In genomic region chr6:134764441-134765061, GRCm38 (mm10) we compare ENCODE assay signal across 14 mouse cellular contexts. TPM values are rescaled to one million over a fixed set of nuclear protein-coding genes. Genes with fewer than 3 reads are reported as not detected.
DNase-seq lines count a peak whose midpoint lies in the region; ATAC-seq and TF ChIP-seq lines count a peak whose summit lies in the region.
"Had no signal": no experiment of that assay in that cellular context is flagged by ENCODE, and none has a peak within 500 bp of the region (broad histone marks: within the 10 kb centered on the region; RNA-seq: fewer than 3 reads in every experiment).

No protein-coding gene starts in this region.

- H3K4me1 ChIP-seq in kidney, postnatal 0 days (replicated peaks; ENCODE audit: insufficient read depth, low read length): no peaks in the 10 kb centered on the region
- H3K4me1 ChIP-seq in limb, embryonic 10.5 days: 0 out of 2 replicates have a peak, but pooled peaks cover 2% of the 10 kb centered on the region
- H3K4me1 ChIP-seq: limb, embryonic 13.5 days had no signal

- no peaks in the 10 kb centered on the region for H3K36me3 ChIP-seq in kidney, postnatal 0 days (ENCODE audit: insufficient read depth, low read length)
- no peaks in the 10 kb centered on the region for H3K36me3 ChIP-seq in limb, embryonic 10.5 days
- H3K36me3 ChIP-seq: hindbrain, embryonic 12.5 days; limb, embryonic 13.5 days had no signal

- intact Hi-C loops in gastrocnemius, adult 2 months (cut with DNase I): loop anchor here (5.0 kb wide), 1 partner anchor 47 kb away; no protein-coding TSS in a partner anchor

- no peaks in the 10 kb centered on the region for H3K27me3 ChIP-seq in kidney, postnatal 0 days (ENCODE audit: insufficient read depth, low read length)
- H3K27me3 ChIP-seq in limb, embryonic 10.5 days (ENCODE audit: low read depth, poor library complexity, severe bottlenecking): no peaks in the 10 kb centered on the region
- H3K27me3 ChIP-seq: hindbrain, embryonic 12.5 days; limb, embryonic 13.5 days; megakaryocyte, embryonic 14.5 days had no signal

- H3K9me3 ChIP-seq in kidney, postnatal 0 days (replicated peaks; ENCODE audit: low read length): no peaks in the 10 kb centered on the region
- no peaks in the 10 kb centered on the region for H3K9me3 ChIP-seq in limb, embryonic 10.5 days (replicated peaks)
- H3K9me3 ChIP-seq: hindbrain, embryonic 12.5 days; limb, embryonic 13.5 days; megakaryocyte, embryonic 14.5 days had no signal

- ATAC-seq in kidney, postnatal 0 days (replicated peaks; ENCODE audit: low FRiP score, low read depth): 0 out of 2 replicates have a peak, but pooled peaks have one; percentile 17

- no peak overlapping the region for H3K4me3 ChIP-seq in kidney, postnatal 0 days (replicated peaks; ENCODE audit: low read depth, low read length)
- H3K4me3 ChIP-seq in gastrocnemius, adult 2 months: no peak overlapping the region; the same call in 1 of the 2 replicates
- no peak overlapping the region for H3K4me3 ChIP-seq in limb, embryonic 10.5 days
- H3K4me3 ChIP-seq: erythroblast, embryonic 14.5 days; hindbrain, embryonic 12.5 days; limb, embryonic 13.5 days; megakaryocyte, embryonic 14.5 days had no signal

- TF ChIP-seq CTCF in kidney, postnatal 0 days (IDR thresholded peaks at IDR 0.05; ENCODE audit: low read depth): no peak
- TF ChIP-seq CTCF in gastrocnemius, adult 2 months (IDR thresholded peaks at IDR 0.05): no peak

- no peak overlapping the region for H3K27ac ChIP-seq in kidney, postnatal 0 days
- peak overlapping the region; percentile 79 for H3K27ac ChIP-seq in gastrocnemius, adult 2 months
- H3K27ac ChIP-seq in limb, embryonic 10.5 days: 0 out of 2 replicates have a peak overlapping the region, but pooled peaks have one; percentile 42
- H3K27ac ChIP-seq: hindbrain, embryonic 12.5 days; limb, embryonic 13.5 days had no signal

- DNase-seq in adrenal gland, adult (ENCODE audit: inconsistent age in 2 of 2, low spot score in 1 of 2): peak; percentile 16 to 71
- DNase-seq in adrenal gland, adult 18-20 months (ENCODE audit: low spot score in 2 of 2): no peak
- DNase-seq in kidney, postnatal 0 days (ENCODE audit: low spot score): no peak
- no peak for DNase-seq in kidney, adult 11 months
- DNase-seq in gastrocnemius, adult 2 months: peak; percentile 73
- DNase-seq in limb, embryonic 10.5 days (ENCODE audit: low spot score): no peak
- DNase-seq in retina, embryonic 14.5 days (ENCODE audit: low spot score): no peak
- no peak for DNase-seq in yolk sac, embryonic 10.5 days (ENCODE audit: low spot score)
- DNase-seq: kidney, adult 9 months; spleen, adult 18-20 months had no signal

- 90% methylated on average over 5 of the region's 5 CpGs for WGBS in kidney, postnatal 0 days
- 91% methylated on average over 5 of the region's 5 CpGs for WGBS in limb, embryonic 10.5 days

- no peak overlapping the region for H3K4me2 ChIP-seq in kidney, postnatal 0 days (ENCODE audit: low read length)
- H3K4me2 ChIP-seq: hindbrain, embryonic 12.5 days; limb, embryonic 13.5 days had no signal

- no peak overlapping the region for H3K9ac ChIP-seq in kidney, postnatal 0 days (ENCODE audit: low read depth, low read length)
- H3K9ac ChIP-seq: hindbrain, embryonic 12.5 days; limb, embryonic 13.5 days had no signal

RNA-seq across cellular contexts. Expression of gene Dusp16, which starts 27.9 kb away (rescaled TPM):
- 10 to 100 TPM; 26.1 to 33.5 TPM for total RNA-seq in adrenal gland, adult 18-20 months (2021)
- 10.1 and 10.3 TPM in 2 replicates for polyA plus RNA-seq in kidney, postnatal 0 days (2015; fragmentation: Nextera tagmentation; extraction: Ambion mirVana)
- total RNA-seq in gastrocnemius, adult 2 months (2021): 10 to 100 TPM; 11.4 to 19.4 TPM
- polyA plus RNA-seq in limb, embryonic 10.5 days (2016; fragmentation: Nextera tagmentation; extraction: Ambion mirVana): 8.7 and 10.0 TPM in 2 replicates

Comparison
In these comparisons a context has a peak if more than half of its experiments do, and no peak if none do; other contexts are left out.
1. DNase-seq: peak in adrenal gland, adult (2 of 2) and gastrocnemius, adult 2 months (single experiment); none in adrenal gland, adult 18-20 months (0 of 2), kidney, postnatal 0 days (single experiment), kidney, adult 11 months (single experiment), limb, embryonic 10.5 days (single experiment), retina, embryonic 14.5 days (single experiment) and yolk sac, embryonic 10.5 days (single experiment).